Mouse (Mus musculus) forebrain, embryonic 11.5 days (tissue): ENCODE data around the gene Itpk1. TPM values are rescaled to one million over a fixed set of nuclear protein-coding genes. Genes with fewer than 3 reads are reported as not detected.

ENCODE experiments used
- ATAC-seq: fragments of 200-750 bp; cut with Nextera tagmentation; replicated peaks from 2 replicates; pipeline ENCODE4 v1.8.0; 2017; ENCODE audit warnings: moderate TSS enrichment; ENCODE audit not compliant: low FRiP score
- DNase-seq: peaks from one replicate; pipeline ENCODE4 v3.0.0-alpha.2; 2017; ENCODE audit warnings: low spot score
- H3K27ac ChIP-seq: fragments of 300-500 bp; sonication (generic); 2 replicates; pipeline ENCODE4 v1.5.1; 2014; ENCODE audit warnings: low read depth, low read length
- H3K27me3 ChIP-seq: fragments of 300-500 bp; sonication (generic); 2 replicates; pipeline ENCODE4 v1.6.1; 2014; ENCODE audit warnings: mild to moderate bottlenecking, low read length, mixed read lengths; ENCODE audit not compliant: control insufficient read depth, insufficient read depth
- H3K36me3 ChIP-seq: fragments of 300-500 bp; sonication (generic); 2 replicates; pipeline ENCODE4 v1.6.1; 2014; ENCODE audit warnings: mild to moderate bottlenecking, low read length, moderate library complexity, mixed read lengths; ENCODE audit not compliant: control insufficient read depth, insufficient read depth
- H3K4me1 ChIP-seq: fragments of 300-500 bp; sonication (generic); replicated peaks from 2 replicates; pipeline ENCODE4 v1.6.1; 2014; ENCODE audit warnings: low read length, mixed read lengths; ENCODE audit not compliant: control insufficient read depth, insufficient read depth
- H3K4me2 ChIP-seq: fragments of 300-500 bp; sonication (generic); 2 replicates; pipeline ENCODE4 v1.6.1; 2014; ENCODE audit warnings: low read depth, mild to moderate bottlenecking, low read length, moderate library complexity, mixed read lengths; ENCODE audit not compliant: severe bottlenecking
- H3K4me3 ChIP-seq: fragments of 300-500 bp; sonication (generic); 2 replicates; pipeline ENCODE4 v1.5.1; 2014; ENCODE audit warnings: low read depth, low read length
- H3K9ac ChIP-seq: fragments of 300-500 bp; sonication (generic); 2 replicates; pipeline ENCODE4 v1.6.1; 2014; ENCODE audit warnings: low read length
- H3K9me3 ChIP-seq: fragments of 300-500 bp; sonication (generic); 2 replicates; pipeline ENCODE4 v1.6.1; 2016; ENCODE audit warnings: low read length, mixed read lengths; ENCODE audit not compliant: control insufficient read depth
- WGBS: fragments of 180-500 bp; shearing (Covaris S2); extraction: QIAGEN DNeasy Blood & Tissue Kit; methylation state at CpG from one replicate; pipeline ENCODE4 v1.1.7; 2014; 5-methylcytosine and 5-hydroxymethylcytosine counted together
- polyA plus RNA-seq: library from polyadenylated mRNA; unstranded; fragments of >200 nt; fragmentation: Nextera tagmentation; extraction: Ambion mirVana; gene quantifications from 2 replicates; pipeline ENCODE4 v1.2.1, GENCODE M21; 2014

The Itpk1 gene
- polyA plus RNA-seq, 1 experiment from 2014 or later: 19.6 TPM

DNA sequence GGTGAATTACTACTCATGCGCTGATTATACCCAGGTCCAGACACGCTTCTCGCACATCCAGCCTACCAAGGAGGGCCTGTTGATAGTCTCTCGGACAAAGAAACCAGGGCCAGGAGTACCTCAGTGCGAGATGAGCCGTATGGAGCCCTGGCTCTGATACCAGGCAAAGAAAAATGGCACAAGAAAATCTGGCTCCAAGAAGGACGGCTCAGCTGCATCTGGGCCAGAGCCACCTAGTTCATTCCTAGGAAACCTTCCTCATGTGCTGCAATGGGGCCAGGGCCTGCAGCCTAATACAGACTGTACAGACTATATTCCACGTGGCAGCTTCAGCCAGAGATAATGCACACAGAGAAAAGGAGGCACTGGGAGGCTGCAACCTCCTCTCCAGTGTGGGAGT, 93.8 kb downstream of the Itpk1 start:
- 96% methylated on average over 8 of the region's 8 CpGs for WGBS
- Histone ChIP-seq H3K9me3 (no peaks in the 10 kb centered on the region), H3K9ac (no peak overlapping the region), H3K36me3 (no peaks in the 10 kb centered on the region), H3K4me1 (no peaks in the 10 kb centered on the region; the same call in 1 of the 2 replicates), H3K4me3 (no peak overlapping the region), H3K4me2 (no peak overlapping the region), H3K27me3 (no peaks in the 10 kb centered on the region), H3K27ac (no peak overlapping the region)
- ATAC-seq: no peak
- DNase-seq: no peak

DNA sequence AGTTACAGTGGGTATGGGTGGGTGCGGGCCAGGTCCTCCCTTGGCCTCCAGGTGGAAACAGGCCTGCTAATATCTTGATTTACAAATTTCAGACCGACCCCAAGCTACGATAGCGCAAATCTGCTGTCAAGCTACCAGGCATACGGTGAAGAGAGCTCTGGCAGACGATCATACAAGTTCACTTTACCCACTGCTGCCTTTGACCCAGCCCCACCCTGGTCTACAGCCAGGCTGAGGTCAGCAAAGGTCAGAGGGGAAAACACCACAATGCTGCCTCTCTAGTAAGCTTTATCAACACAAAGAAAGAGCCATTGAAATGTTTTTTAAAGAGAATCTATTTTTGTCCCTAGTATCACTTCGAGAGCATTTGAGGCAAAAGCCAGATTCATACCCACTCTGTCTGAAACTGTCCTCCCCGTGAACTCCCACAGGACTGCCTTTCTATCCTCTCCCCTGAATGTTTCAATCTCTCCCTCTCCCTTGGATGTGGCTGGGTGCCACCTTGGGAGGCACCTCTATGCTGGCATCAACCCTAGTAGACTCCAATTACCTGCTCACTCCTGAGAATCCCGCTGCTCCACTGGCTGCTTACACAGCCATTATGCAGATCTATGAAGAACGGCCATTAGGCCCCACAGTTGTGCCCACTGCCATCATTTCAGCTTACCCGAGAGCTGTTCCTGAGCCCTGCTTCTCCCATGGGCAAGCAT, 96.8 kb downstream of the Itpk1 start:
- no peaks in the 10 kb centered on the region for H3K36me3 ChIP-seq
- no peak for ATAC-seq
- H3K4me2 ChIP-seq: no peak overlapping the region

DNA sequence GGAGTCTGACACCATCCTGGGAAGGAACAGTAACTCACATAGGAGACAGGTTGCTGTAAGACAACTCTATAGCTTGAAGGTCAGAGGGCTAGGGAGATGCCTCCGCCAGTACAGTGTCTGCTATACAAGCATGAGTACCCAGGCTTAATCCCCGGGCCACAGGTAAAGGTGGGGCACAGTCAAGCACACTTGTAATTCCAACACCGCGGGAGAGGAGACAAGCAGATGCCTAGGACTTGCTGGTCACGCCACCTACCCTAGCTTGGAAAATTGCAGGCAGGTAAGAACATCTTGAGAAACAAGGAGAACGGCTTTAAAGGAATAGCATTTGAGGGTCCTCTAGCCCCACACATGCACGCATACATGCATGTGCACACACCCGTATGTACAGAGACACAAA, 97.7 kb downstream of the Itpk1 start:
- Histone ChIP-seq H3K9ac (no peak overlapping the region), H3K27me3 (no peaks in the 10 kb centered on the region), H3K4me1 (peaks cover 2% of the 10 kb centered on the region), H3K9me3 (no peaks in the 10 kb centered on the region), H3K36me3 (no peaks in the 10 kb centered on the region), H3K4me3 (no peak overlapping the region), H3K4me2 (no peak overlapping the region), H3K27ac (no peak overlapping the region)
- ATAC-seq: no peak
- WGBS: 92% methylated on average over 8 of the region's 8 CpGs
- DNase-seq: no peak

More for the DNA sequence above, 96.8 kb downstream of the Itpk1 start:
- no peak for DNase-seq
- Histone ChIP-seq H3K27ac (no peak overlapping the region), H3K9me3 (no peaks in the 10 kb centered on the region), H3K4me1 (no peaks in the 10 kb centered on the region; the same call in 1 of the 2 replicates), H3K4me3 (no peak overlapping the region), H3K9ac (no peak overlapping the region), H3K27me3 (no peaks in the 10 kb centered on the region)
- WGBS: 90% methylated on average over 11 of the region's 11 CpGs

DNA sequence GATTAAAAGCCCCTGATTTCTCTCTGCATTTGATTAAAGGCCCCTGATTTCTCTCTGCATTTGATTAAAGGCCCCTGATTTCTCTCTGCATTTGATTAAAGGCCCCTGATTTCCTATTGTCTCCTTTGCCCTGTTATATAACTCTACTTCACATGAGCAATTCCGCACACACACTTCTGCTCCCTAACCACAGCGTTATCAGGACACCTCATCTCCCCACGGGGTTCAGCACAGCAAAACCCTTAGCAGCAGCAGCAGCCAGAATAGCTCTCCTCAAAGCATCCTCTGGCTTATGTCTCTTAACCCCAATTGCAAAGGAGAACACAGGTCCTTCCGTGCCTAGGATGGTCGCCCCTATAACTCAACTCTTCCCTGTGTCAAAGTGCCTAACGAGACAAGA, 99.1 kb downstream of the Itpk1 start:
- no peak overlapping the region for H3K27ac ChIP-seq
- WGBS: 92% methylated on average over 6 of the region's 6 CpGs
- H3K27me3 ChIP-seq: no peaks in the 10 kb centered on the region
- ATAC-seq: no peak
- no peak for DNase-seq
- H3K4me1 ChIP-seq: peaks cover 12% of the 10 kb centered on the region
- no peak overlapping the region for H3K4me3 ChIP-seq
- H3K9me3 ChIP-seq: no peaks in the 10 kb centered on the region
- H3K9ac ChIP-seq: no peak overlapping the region
- no peak overlapping the region for H3K4me2 ChIP-seq
- no peaks in the 10 kb centered on the region for H3K36me3 ChIP-seq

DNA sequence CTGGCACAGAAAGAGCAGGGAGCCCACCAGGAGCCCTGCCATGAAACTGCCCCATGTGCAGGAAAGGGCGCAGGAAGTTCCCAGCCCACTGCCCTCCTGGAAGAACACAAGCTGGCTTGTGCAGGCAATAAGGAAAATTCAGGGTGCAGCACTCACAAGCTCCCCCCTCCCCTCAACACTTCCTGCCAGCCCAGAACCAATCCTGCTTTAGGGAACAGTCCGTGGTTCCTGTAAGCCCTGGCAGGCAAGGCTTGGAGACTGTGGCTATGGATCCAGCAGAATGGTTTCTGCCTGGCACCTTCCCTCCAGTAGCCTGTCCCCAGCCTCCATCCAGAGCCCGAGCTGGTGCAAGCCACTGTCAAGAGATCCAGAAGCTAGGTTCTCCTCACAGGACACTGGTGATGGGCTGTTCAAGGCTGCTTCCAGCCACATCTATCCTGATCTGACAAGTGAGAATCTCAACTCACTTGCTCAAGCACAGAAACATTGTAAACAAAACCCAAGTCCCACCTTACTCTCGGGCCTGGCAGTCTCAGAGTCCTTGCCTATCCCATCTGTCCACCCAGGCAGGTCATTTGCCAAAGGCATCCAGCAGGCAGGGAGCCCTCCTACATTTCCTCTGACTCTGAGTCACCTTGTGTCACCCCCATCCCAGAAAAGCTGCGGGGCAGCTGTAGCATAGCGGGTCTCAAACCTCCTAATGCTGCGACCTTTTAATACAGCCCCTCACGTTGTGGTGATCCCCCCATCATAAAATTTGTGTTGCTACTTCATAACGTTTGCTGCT, 102.3 kb downstream of the Itpk1 start:
- Histone ChIP-seq H3K4me3 (no peak overlapping the region), H3K9me3 (peaks cover 3% of the 10 kb centered on the region; the same call in 1 of the 2 replicates), H3K36me3 (no peaks in the 10 kb centered on the region), H3K9ac (peak overlapping the region; percentile 14), H3K4me2 (no peak overlapping the region), H3K4me1 (peaks cover 12% of the 10 kb centered on the region), H3K27me3 (no peaks in the 10 kb centered on the region), H3K27ac (no peak overlapping the region)
- DNase-seq (no peak), ATAC-seq (no peak; the same call in 1 of the 2 replicates)
- WGBS: 78% methylated on average over 9 of the region's 9 CpGs

DNA sequence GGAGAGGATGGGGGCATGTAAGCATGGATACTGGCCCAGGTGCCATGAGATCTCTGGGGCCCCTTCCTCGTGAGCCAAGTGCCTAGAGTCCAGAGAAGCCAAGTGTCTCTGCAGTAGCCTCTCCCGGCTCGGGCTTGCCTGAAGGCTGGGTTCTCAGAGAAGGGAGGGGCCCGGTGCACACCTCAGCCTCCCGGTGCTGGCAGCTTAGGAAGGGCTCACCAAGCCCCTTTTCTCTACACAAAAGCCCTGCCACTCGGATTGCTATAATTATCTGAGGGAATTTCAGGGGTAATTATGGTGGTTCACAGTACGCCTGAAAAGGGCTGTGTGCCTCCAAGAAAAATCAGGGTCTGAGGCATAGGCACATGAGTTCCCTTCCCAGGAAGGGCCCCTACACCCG, 102.9 kb downstream of the Itpk1 start:
- 16% methylated on average over 8 of the region's 8 CpGs for WGBS
- ATAC-seq: peak; percentile 62
- H3K36me3 ChIP-seq: no peaks in the 10 kb centered on the region
- no peak overlapping the region for H3K27ac ChIP-seq
- peak overlapping the region; percentile 14 for H3K9ac ChIP-seq
- no peak overlapping the region for H3K4me3 ChIP-seq
- peak; percentile 61 for DNase-seq
- H3K4me2 ChIP-seq: no peak overlapping the region
- peaks cover 3% of the 10 kb centered on the region; the same call in 1 of the 2 replicates for H3K9me3 ChIP-seq
- H3K27me3 ChIP-seq: no peaks in the 10 kb centered on the region
- H3K4me1 ChIP-seq: peaks cover 12% of the 10 kb centered on the region

DNA sequence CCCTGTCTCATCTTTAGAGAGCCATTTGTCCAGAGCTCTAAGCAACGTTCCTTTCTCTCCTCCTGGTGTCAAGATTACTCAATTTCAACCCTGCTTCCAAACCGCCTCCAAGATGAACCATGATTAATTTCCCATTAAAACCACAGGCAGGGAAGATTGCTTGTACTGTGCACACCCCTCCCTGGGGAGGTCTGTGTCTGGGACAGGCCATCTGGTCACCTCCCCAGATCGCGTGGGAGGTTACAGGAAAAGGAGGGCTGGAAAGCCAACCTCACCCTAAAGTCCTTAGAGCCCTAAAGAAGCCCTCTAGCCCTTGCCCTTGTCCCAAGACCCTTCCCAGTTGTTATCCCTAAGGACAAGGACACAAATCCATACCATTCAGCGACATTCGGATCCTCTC, 104.4 kb downstream of the Itpk1 start:
- WGBS: 87% methylated on average over 6 of the region's 6 CpGs
- no peak overlapping the region for H3K27ac ChIP-seq

DNA sequence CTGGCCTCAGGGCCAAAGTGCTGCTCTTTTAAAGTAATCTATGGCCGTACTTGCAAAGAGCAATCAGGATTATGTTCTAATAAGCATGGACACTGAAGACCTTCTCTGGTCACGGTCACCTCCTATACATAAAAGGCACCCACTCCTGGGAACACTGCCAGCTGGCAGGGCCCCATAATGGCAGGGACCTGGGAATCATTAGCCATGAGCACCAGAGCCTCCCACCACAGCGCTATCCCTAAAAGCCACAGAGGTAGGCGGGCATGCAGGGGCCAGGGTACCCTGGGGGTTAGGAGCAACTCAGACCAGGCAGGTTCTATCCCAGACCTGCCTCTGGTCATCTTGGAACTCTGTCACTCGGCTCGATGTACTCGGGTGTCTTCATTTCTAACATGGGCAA, 104.9 kb downstream of the Itpk1 start:
- 85% methylated on average over 7 of the region's 7 CpGs for WGBS
- no peak overlapping the region for H3K9ac ChIP-seq
- ATAC-seq: no peak

More for the DNA sequence above, 104.4 kb downstream of the Itpk1 start:
- no peak overlapping the region for H3K4me3 ChIP-seq
- no peaks in the 10 kb centered on the region for H3K36me3 ChIP-seq
- DNase-seq: no peak
- ATAC-seq: no peak
- peaks cover 3% of the 10 kb centered on the region; the same call in 1 of the 2 replicates for H3K9me3 ChIP-seq
- no peak overlapping the region for H3K9ac ChIP-seq
- H3K4me1 ChIP-seq: peaks cover 12% of the 10 kb centered on the region
- no peak overlapping the region for H3K4me2 ChIP-seq
- no peaks in the 10 kb centered on the region for H3K27me3 ChIP-seq

More for the DNA sequence above, 104.9 kb downstream of the Itpk1 start:
- Histone ChIP-seq H3K4me2 (no peak overlapping the region), H3K27me3 (no peaks in the 10 kb centered on the region), H3K36me3 (no peaks in the 10 kb centered on the region), H3K9me3 (peaks cover 3% of the 10 kb centered on the region; the same call in 1 of the 2 replicates), H3K27ac (no peak overlapping the region), H3K4me1 (peaks cover 12% of the 10 kb centered on the region), H3K4me3 (no peak overlapping the region)
- no peak for DNase-seq
